Mouse (Mus musculus): Measurements from ENCODE around the gene Glt8d1. TPM values are rescaled to one million over a fixed set of nuclear protein-coding genes. Genes with fewer than 3 reads are reported as not detected.

The Glt8d1 gene
- total RNA-seq, 2 experiments from 2014 or later = 36.8 to 38.0 TPM

Other genes starting within 250 kb of the Glt8d1 start
- gene Tmem110, start 175.8 kb upstream of the Glt8d1 start, total RNA-seq (2021) = 10 to 100 TPM; 18.2 to 20.3 TPM
- gene Mustn1, start 122.2 kb upstream of the Glt8d1 start, total RNA-seq (2021) = 1 to 10 TPM; 1.9 to 2.1 TPM
- not detected for gene Itih4, start 114.9 kb upstream of the Glt8d1 start, total RNA-seq (2021)
- 10 to 100 TPM; 18.2 to 19.0 TPM for gene Itih3, start 77.6 kb upstream of the Glt8d1 start, total RNA-seq (2021)
- gene Itih1, start 58.1 kb upstream of the Glt8d1 start, total RNA-seq (2021) = not detected
- gene Nek4, start 50.0 kb upstream of the Glt8d1 start, total RNA-seq (2021) = 10 to 100 TPM; 14.1 to 15.9 TPM
- gene Spcs1, start 272 bp downstream of the Glt8d1 start, total RNA-seq (2021) = 100 to 1,000 TPM; 173 to 181 TPM
- gene Pbrm1, start 17.7 kb downstream of the Glt8d1 start, total RNA-seq (2021) = 10 to 100 TPM; 56.1 to 57.1 TPM
- gene Gnl3, start 17.8 kb downstream of the Glt8d1 start, total RNA-seq (2021) = 10 to 100 TPM; 43.3 to 45.6 TPM
- 10 to 100 TPM; 35.5 to 36.2 TPM for gene Smim4, start 127.6 kb downstream of the Glt8d1 start, total RNA-seq (2021)
- gene Nt5dc2, start 129.7 kb downstream of the Glt8d1 start, total RNA-seq (2021) = 10 to 100 TPM; 15.2 to 18.8 TPM
- gene Stab1, start 167.2 kb downstream of the Glt8d1 start, total RNA-seq (2021) = 10 to 100 TPM; 27.9 to 32.0 TPM
- 1 to 10 TPM in 1 of 2 experiments, under 1 TPM in 1; 0.85 to 3.7 TPM for gene Tnnc1, start 206.9 kb downstream of the Glt8d1 start, total RNA-seq (2021)
- 100 to 1,000 TPM; 433 to 449 TPM for gene Nisch, start 215.5 kb downstream of the Glt8d1 start, total RNA-seq (2021)
- gene Sema3g, start 216.5 kb downstream of the Glt8d1 start, total RNA-seq (2021) = 1 to 10 TPM; 5.5 to 6.4 TPM
- gene Phf7, start 249.9 kb downstream of the Glt8d1 start, total RNA-seq (2021) = 1 to 10 TPM; 4.0 to 6.3 TPM

Data from layer of hippocampus, postnatal 14 days (tissue).